Mouse (Mus musculus) hindbrain, embryonic 16.5 days (tissue): ENCODE measurements around the gene Agap2. TPM values are rescaled to one million over a fixed set of nuclear protein-coding genes. Genes with fewer than 3 reads are reported as not detected.

ENCODE experiments used
- ATAC-seq: fragments of 200-750 bp; cut with Nextera tagmentation; 2 replicates; pipeline ENCODE4 v1.8.0; 2017; ENCODE audit warnings: moderate TSS enrichment, moderate library complexity
- H3K27ac ChIP-seq: fragments of 300-500 bp; sonication (generic); 2 replicates; pipeline ENCODE4 v1.5.1; 2014; ENCODE audit warnings: low read depth, mild to moderate bottlenecking, control low read depth, low read length, moderate library complexity
- H3K27me3 ChIP-seq: fragments of 300-500 bp; sonication (generic); replicated peaks from 2 replicates; pipeline ENCODE4 v1.6.1; 2014; ENCODE audit warnings: low read length; ENCODE audit not compliant: control insufficient read depth, insufficient read depth
- H3K36me3 ChIP-seq: fragments of 300-500 bp; sonication (generic); 2 replicates; pipeline ENCODE4 v1.6.1; 2014; ENCODE audit warnings: mild to moderate bottlenecking, low read length, moderate library complexity, mixed read lengths; ENCODE audit not compliant: control insufficient read depth, insufficient read depth
- H3K4me1 ChIP-seq: fragments of 300-500 bp; sonication (generic); 2 replicates; pipeline ENCODE4 v1.6.1; 2014; ENCODE audit warnings: low read depth, low read length; ENCODE audit not compliant: control insufficient read depth, insufficient read depth
- H3K4me2 ChIP-seq: fragments of 300-500 bp; sonication (generic); 2 replicates; pipeline ENCODE4 v1.6.1; 2014; ENCODE audit warnings: mild to moderate bottlenecking, low read length, control low read depth, moderate library complexity
- H3K4me3 ChIP-seq: fragments of 300-500 bp; sonication (generic); 2 replicates; pipeline ENCODE4 v1.5.1; 2014; ENCODE audit warnings: mild to moderate bottlenecking, low read length, control low read depth, moderate library complexity
- H3K9ac ChIP-seq: fragments of 300-500 bp; sonication (generic); 2 replicates; pipeline ENCODE4 v1.6.1; 2014; ENCODE audit warnings: low read depth, mild to moderate bottlenecking, control low read depth, low read length, moderate library complexity
- H3K9me3 ChIP-seq: fragments of 300-500 bp; sonication (generic); 2 replicates; pipeline ENCODE4 v1.6.1; 2014; ENCODE audit warnings: mild to moderate bottlenecking, low read length, moderate library complexity; ENCODE audit not compliant: control insufficient read depth
- WGBS: fragments of 180-500 bp; shearing (Covaris S2); extraction: QIAGEN DNeasy Blood & Tissue Kit; methylation state at CpG from one replicate; pipeline ENCODE4 v1.1.7; 2014; 5-methylcytosine and 5-hydroxymethylcytosine counted together
- polyA plus RNA-seq: library from polyadenylated mRNA; unstranded; fragments of >200 nt; fragmentation: Nextera tagmentation; extraction: Ambion mirVana; gene quantifications from 2 replicates; pipeline ENCODE4 v1.2.1, GENCODE M21; 2015

The Agap2 gene
- polyA plus RNA-seq, 1 experiment from 2014 or later = 4.2 TPM

- Histone ChIP-seq H3K4me2 (no peak overlapping the region), H3K9me3 (no peaks in the 10 kb centered on the region), H3K9ac (no peak overlapping the region), H3K4me3 (no peak overlapping the region), H3K4me1 (no peaks in the 10 kb centered on the region), H3K36me3 (no peaks in the 10 kb centered on the region), H3K27me3 (no peaks in the 10 kb centered on the region), H3K27ac (no peak overlapping the region)
- 58% methylated on average over 8 of the region's 8 CpGs for WGBS
- no peak for ATAC-seq
These were observed 60.2 kb downstream of the Agap2 start for GRCm38 (mm10) chr10:127135118-127135836.

- no peak overlapping the region for H3K4me3 ChIP-seq
- H3K9ac ChIP-seq = no peak overlapping the region
- H3K4me1 ChIP-seq = no peaks in the 10 kb centered on the region
- H3K4me2 ChIP-seq = no peak overlapping the region
- ATAC-seq = no peak
- no peaks in the 10 kb centered on the region for H3K9me3 ChIP-seq
- H3K27ac ChIP-seq = no peak overlapping the region
- no peaks in the 10 kb centered on the region for H3K36me3 ChIP-seq
- 88% methylated on average over 4 of the region's 4 CpGs for WGBS
- H3K27me3 ChIP-seq = no peaks in the 10 kb centered on the region
These were observed 61.4 kb downstream of the Agap2 start for GRCm38 (mm10) chr10:127136510-127136909.

GRCm38 (mm10) chr10:127137896-127138295 is 62.8 kb downstream of the Agap2 start:
- Histone ChIP-seq H3K4me2 (no peak overlapping the region), H3K4me1 (no peaks in the 10 kb centered on the region), H3K27me3 (no peaks in the 10 kb centered on the region), H3K4me3 (no peak overlapping the region), H3K36me3 (no peaks in the 10 kb centered on the region), H3K27ac (no peak overlapping the region), H3K9ac (no peak overlapping the region), H3K9me3 (no peaks in the 10 kb centered on the region)
- ATAC-seq = no peak
- 89% methylated on average over 3 of the region's 3 CpGs for WGBS

GRCm38 (mm10) chr10:127138328-127139141 is 63.5 kb downstream of the Agap2 start:
- Histone ChIP-seq H3K36me3 (no peaks in the 10 kb centered on the region), H3K27ac (no peak overlapping the region), H3K4me3 (no peak overlapping the region), H3K9me3 (no peaks in the 10 kb centered on the region), H3K4me2 (no peak overlapping the region), H3K4me1 (no peaks in the 10 kb centered on the region), H3K9ac (no peak overlapping the region), H3K27me3 (no peaks in the 10 kb centered on the region)
- WGBS = 86% methylated on average over 18 of the region's 18 CpGs
- no peak for ATAC-seq

GRCm38 (mm10) chr10:127140971-127141370 is 65.9 kb downstream of the Agap2 start:
- Histone ChIP-seq H3K9me3 (no peaks in the 10 kb centered on the region), H3K4me3 (no peak overlapping the region), H3K27ac (no peak overlapping the region), H3K9ac (no peak overlapping the region), H3K4me1 (no peaks in the 10 kb centered on the region), H3K27me3 (no peaks in the 10 kb centered on the region), H3K36me3 (no peaks in the 10 kb centered on the region), H3K4me2 (no peak overlapping the region)
- ATAC-seq = no peak
- WGBS = 90% methylated on average over 11 of the region's 11 CpGs

- H3K36me3 ChIP-seq = no peaks in the 10 kb centered on the region
- WGBS = 83% methylated on average over 8 of the region's 8 CpGs
- H3K9ac ChIP-seq = no peak overlapping the region
- ATAC-seq = no peak
- H3K4me1 ChIP-seq = no peaks in the 10 kb centered on the region
- H3K9me3 ChIP-seq = no peaks in the 10 kb centered on the region
- no peaks in the 10 kb centered on the region for H3K27me3 ChIP-seq
- no peak overlapping the region for H3K27ac ChIP-seq
- no peak overlapping the region for H3K4me3 ChIP-seq
- no peak overlapping the region for H3K4me2 ChIP-seq
These were observed 66.4 kb downstream of the Agap2 start for GRCm38 (mm10) chr10:127141500-127141899.

Other genes with a start within 250 kb of the Agap2 start
- gene Atp23, start 173.9 kb upstream of the Agap2 start, polyA plus RNA-seq = 14.5 and 17.2 TPM in 2 replicates
- 13.7 and 18.1 TPM in 2 replicates for gene Ctdsp2, start 96.6 kb upstream of the Agap2 start, polyA plus RNA-seq
- 3.7 and 7.0 TPM in 2 replicates for gene Avil, start 74.6 kb upstream of the Agap2 start, polyA plus RNA-seq
- gene Tsfm, start 44.4 kb upstream of the Agap2 start, polyA plus RNA-seq = 63.7 and 67.7 TPM in 2 replicates
- 23.2 and 24.2 TPM in 2 replicates for gene Mettl1, start 33.9 kb upstream of the Agap2 start, polyA plus RNA-seq
- 0.23 and 0.31 TPM in 2 replicates for gene Eef1akmt3, start 33.8 kb upstream of the Agap2 start, polyA plus RNA-seq
- 0.12 and 0.18 TPM in 2 replicates for gene Cyp27b1, start 27.0 kb upstream of the Agap2 start, polyA plus RNA-seq
- 5.2 and 6.0 TPM in 2 replicates for gene March9, start 15.1 kb upstream of the Agap2 start, polyA plus RNA-seq
- gene Cdk4, start 11.8 kb upstream of the Agap2 start, polyA plus RNA-seq = 669 and 724 TPM in 2 replicates
- gene Tspan31, start 5.0 kb upstream of the Agap2 start, polyA plus RNA-seq = 123 TPM in 2 replicates
- gene Os9, start 45.8 kb downstream of the Agap2 start, polyA plus RNA-seq = 135 and 138 TPM in 2 replicates
- 59.0 and 74.1 TPM in 2 replicates for gene B4galnt1, start 89.9 kb downstream of the Agap2 start, polyA plus RNA-seq
- 1.4 and 1.5 TPM in 2 replicates for gene Slc26a10, start 105.4 kb downstream of the Agap2 start, polyA plus RNA-seq
- gene Arhgef25, start 114.8 kb downstream of the Agap2 start, polyA plus RNA-seq = 29.0 and 29.1 TPM in 2 replicates
- 213 and 233 TPM in 2 replicates for gene Dtx3, start 120.4 kb downstream of the Agap2 start, polyA plus RNA-seq
- 20.5 and 20.7 TPM in 2 replicates for gene Pip4k2c, start 136.3 kb downstream of the Agap2 start, polyA plus RNA-seq
- gene Kif5a, start 188.1 kb downstream of the Agap2 start, polyA plus RNA-seq = 115 and 130 TPM in 2 replicates
- gene Dctn2, start 191.1 kb downstream of the Agap2 start, polyA plus RNA-seq = 355 and 358 TPM in 2 replicates
- gene Mbd6, start 213.7 kb downstream of the Agap2 start, polyA plus RNA-seq = 11.2 and 11.5 TPM in 2 replicates
- gene Mars, start 236.5 kb downstream of the Agap2 start, polyA plus RNA-seq = 108 and 113 TPM in 2 replicates
- 0.79 and 0.81 TPM in 2 replicates for gene Arhgap9, start 246.7 kb downstream of the Agap2 start, polyA plus RNA-seq